Mouse (Mus musculus) left cerebral cortex, postnatal 10 days (tissue): ENCODE results near the gene Lrrn4cl. TPM values are rescaled to one million over a fixed set of nuclear protein-coding genes. Genes with fewer than 3 reads are reported as not detected.
A peak's percentile ranks its signal among the peaks of the same experiment; 100 is the strongest.
"Not testable (repeated sequence)": the region's sequence is repeated elsewhere in the genome, so short reads cannot be mapped to it uniquely, and the experiment has no call there.

Experiments used
- DNase-seq, 2 experiments: peaks; one replicate each; pipeline ENCODE4 v3.0.0; 2021 to 2022; ENCODE audit warnings: low spot score in 2 of 2, mixed read lengths in 1 of 2; ENCODE audit errors: extremely low spot score in 1 of 2
- intact Hi-C: fragments of 180-260 bp; cut with DNase I; formaldehyde crosslinking; loops from one replicate; pipeline ENCODE4 v1.15.1; 2025
- total RNA-seq, 2 experiments: library from RNA; stranded (reverse); gene quantifications; 2 replicates each; pipeline ENCODE4 v1.2.3; 2021

The Lrrn4cl gene
- total RNA-seq, 2 experiments from 2014 or later: 0.43 to 1.0 TPM

GRCm38 (mm10) chr19:8870838-8871237, 20.3 kb downstream of the Lrrn4cl start:
- intact Hi-C loops: no loop called here

DNA sequence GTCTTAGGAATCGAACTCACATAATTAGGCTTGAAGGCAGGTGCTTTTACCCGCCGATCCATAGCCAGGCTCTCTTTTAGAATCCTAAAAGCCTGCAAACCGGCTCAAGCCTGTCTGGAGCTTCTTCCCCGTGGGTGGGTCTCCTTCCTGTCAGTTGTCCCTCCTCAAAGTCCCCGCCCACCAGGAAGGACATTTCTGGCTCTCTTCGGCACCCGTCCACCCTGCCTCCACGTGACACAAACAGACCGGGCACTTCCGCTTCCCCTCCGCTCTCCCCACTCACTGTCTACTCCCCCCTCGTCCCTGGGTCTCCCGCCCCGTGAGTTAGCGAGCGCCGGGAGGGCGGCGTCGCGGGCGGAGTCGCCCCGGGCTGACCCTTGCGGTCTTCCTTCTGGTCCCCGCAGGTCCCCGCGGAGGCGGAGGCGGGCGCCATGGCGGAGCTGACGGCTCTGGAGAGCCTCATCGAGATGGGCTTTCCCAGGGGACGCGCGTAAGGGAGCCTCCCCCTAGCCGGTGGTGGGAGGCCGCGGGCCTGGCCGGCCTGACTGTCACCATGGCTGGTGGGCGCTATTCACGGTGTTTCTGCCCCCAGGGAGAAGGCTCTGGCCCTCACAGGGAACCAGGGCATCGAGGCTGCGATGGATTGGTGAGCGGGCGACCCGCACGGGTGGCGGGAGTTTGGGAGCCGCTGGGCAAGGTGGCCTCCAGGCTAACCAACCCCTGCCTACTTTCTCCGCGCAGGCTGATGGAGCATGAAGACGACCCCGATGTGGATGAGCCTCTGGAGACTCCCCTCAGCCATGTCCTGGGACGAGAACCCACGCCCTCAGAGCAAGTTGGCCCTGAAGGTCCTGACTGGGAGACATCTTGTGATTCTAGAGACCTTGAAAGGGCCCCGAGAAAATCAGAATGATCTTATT, 21.0 kb downstream of the Lrrn4cl start, which contains the start of gene Ubxn1:
TSS of gene Ubxn1 (plus strand) at position 230 of the 920 bp plus-strand sequence.
- intact Hi-C loops: no loop called here
- DNase-seq: peak; percentile 96 to 98

More at GRCm38 (mm10) chr19:8870838-8871237, 20.3 kb downstream of the Lrrn4cl start:
- DNase-seq: no peak

DNA sequence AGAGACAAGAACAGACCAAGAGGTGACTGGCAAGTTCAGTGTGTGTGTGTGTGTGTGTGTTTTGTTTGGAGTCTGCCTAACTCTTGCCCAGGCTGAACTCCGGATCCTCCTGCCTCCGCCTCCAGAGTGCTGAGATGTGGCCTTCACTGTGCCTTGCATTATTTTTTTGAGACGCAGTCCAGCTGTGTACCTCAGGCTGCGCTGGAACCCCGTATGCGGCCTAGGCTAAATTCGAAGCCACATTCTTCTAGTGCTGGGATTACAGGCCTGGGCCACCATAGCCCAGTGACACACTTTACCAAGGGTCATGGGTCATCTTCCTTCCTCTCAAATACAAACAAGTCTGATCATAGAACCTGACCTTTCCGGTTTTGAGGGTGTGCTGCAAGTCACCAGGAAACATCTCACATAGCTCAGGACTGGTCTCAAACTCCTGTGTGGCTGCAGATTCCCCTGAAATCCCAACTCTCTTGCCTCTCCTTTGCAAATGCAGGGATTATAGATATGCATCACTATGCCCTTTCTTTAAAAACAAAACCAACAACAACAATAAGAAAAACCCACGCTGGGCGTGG, 21.8 kb downstream of the Lrrn4cl start:
- intact Hi-C loops: no loop called here
- no peak for DNase-seq

DNA sequence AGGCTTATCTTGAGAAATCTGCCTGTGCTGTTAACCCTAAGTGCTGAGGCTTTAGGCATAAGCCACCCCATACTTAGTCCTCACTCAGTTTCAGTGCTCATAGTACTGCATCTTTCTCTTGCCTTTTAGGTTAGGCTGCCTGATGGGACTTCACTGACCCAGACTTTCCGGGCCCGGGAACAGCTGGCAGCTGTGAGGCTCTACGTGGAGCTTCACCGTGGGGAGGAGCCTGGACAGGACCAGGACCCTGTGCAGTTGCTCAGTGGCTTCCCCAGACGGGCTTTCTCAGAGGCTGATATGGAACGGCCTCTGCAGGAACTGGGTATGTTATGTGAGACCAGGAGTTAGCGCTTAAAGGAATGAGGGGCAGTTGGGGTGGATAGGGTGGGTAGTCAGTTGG, 24.5 kb downstream of the Lrrn4cl start:
- DNase-seq: no peak
- intact Hi-C loops: no loop called here

DNA sequence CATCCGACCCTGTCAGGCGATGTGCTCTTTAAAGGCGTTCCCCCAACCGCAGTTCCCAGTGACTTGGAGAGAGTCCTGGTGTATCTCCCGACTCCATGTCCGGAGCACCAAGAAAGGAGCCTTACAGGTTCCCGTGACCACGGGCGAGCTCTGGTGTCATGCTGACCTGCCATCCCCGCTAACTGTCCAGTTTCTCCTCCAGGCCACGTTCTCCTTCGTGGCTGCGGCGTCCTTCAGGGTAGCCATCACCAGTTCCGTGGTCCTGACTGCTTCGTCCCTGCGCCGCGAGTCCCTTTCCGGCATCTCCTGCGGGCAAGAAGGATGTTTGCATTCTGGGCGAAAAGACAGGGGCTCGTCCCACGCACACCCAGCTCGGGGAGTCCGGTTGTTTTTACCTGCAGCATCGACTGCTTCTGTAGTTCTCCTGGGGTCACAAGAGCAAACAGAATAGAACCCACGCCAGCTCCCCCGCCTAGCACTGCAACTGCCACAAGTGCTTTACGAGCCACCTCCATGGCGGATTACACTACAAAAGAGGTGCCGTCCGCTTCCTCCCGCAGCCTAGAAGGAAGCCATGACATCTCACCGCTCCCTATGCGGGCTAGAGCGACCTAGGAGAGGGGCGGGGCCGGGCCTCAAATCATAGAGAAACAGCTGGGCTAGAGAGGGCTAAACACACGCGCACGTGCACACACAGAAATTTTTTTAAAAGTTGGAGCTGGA, 29.9 kb downstream of the Lrrn4cl start, which contains the start of gene Uqcc3:
TSS of gene Uqcc3 (minus strand) at position 613 of the 723 bp plus-strand sequence.
- peak; percentile 89 to 93 for DNase-seq
- intact Hi-C loops: no loop called here

- DNase-seq: no peak
- intact Hi-C loops: no loop called here
These were observed 30.4 kb downstream of the Lrrn4cl start for GRCm38 (mm10) chr19:8881034-8881392.

GRCm38 (mm10) chr19:8883616-8884015, 33.0 kb downstream of the Lrrn4cl start, which contains the start of the genes Lbhd1 and Gm49403:
Lbhd1 (plus strand) TSS chr19:8883732.
Gm49403 (plus strand) TSS chr19:8883930.
- DNase-seq: no peak
- intact Hi-C loops: no loop called here

- intact Hi-C loops: no loop called here
- no peak for DNase-seq
These were observed 36.5 kb downstream of the Lrrn4cl start for GRCm38 (mm10) chr19:8886916-8887584.

GRCm38 (mm10) chr19:8887585-8888463, 37.3 kb downstream of the Lrrn4cl start:
- no peak for DNase-seq
- intact Hi-C loops: no loop called here

GRCm38 (mm10) chr19:8888511-8889385, 38.2 kb downstream of the Lrrn4cl start, which contains the start of the genes 1810009A15Rik and Gm49416:
1810009A15Rik (plus strand) TSS chr19:8888853.
Gm49416 (plus strand) TSS chr19:8888926.
- DNase-seq: peak; percentile 94 to 97
- intact Hi-C loops: no loop called here

DNA sequence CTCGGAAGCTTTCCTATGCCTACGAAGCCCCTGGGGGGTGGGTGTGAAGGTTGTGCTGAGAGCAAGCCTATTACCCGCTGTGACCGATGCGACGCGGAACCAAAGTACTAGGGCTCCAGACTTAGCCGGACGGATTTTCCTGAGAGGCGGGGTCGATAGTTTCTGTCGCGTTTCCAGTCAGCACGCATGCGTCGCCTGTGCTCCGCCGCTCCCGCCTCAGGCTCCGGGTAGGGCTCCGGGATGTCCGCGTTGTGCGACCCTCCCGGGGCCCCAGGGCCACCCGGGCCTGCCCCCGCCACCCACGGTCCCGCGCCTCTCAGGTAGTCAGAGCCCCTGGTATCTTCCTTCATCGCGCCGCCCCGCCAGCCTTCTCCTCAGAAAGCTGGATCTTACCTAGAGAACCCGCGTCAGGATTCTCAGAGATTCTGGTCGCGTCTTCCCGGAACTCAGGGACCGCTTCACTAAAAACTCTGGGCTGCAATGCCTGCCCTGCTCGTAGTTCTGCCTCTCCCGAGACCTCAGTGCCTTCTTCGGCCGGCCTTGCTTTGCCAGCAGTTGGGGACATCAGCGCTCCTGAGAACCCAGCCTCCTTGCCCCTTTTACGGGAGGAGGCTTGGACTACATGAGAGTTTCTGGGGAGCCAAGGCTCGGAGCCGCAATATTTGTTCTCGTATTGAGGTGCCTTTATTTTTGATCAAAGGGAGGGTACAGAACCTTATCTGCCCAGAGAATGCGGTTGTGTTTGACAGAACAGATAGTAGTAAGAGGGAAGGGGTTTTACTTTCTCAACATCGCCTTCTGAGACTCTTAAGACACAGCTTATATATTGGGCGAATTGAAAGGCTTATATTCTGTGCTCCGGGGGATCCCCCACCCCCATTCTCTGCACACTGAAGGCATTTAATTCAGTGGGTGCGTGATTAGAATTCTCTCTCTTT, 42.5 kb downstream of the Lrrn4cl start, which contains the start of gene Ints5:
TSS of gene Ints5 (plus strand) at position 177 of the 938 bp plus-strand sequence.
- intact Hi-C loops: no loop called here

GRCm38 (mm10) chr19:8895397-8895960, 44.9 kb downstream of the Lrrn4cl start:
- intact Hi-C loops: loop anchor here (5.0 kb wide), 1 partner anchor 53 kb away; no protein-coding TSS in a partner anchor

More for the DNA sequence above, 42.5 kb downstream of the Lrrn4cl start, which contains the start of gene Ints5:
- DNase-seq: peak; percentile 82 to 90

DNA sequence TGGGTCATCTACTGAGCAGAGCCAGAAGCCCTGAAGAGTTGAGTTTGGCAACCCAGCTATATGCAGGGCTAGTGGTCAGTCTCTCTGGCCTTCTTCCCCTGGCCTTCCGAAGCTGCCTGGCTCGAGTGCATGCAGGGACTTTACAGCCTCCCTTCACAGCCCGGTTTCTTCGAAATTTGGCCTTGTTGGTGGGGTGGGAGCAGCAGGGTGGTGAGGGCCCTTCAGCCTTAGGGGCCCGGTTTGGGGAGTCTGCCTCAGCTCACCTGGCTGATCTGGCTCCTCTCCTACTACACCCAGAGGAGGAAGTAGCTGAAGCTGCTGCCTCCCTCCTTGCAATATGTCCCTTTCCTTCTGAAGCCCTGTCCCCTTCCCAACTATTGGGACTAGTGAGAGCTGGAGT, 45.7 kb downstream of the Lrrn4cl start:
- intact Hi-C loops: loop anchor here (5.0 kb wide), 1 partner anchor 54 kb away; no protein-coding TSS in a partner anchor
- DNase-seq: not testable (repeated sequence)

More at GRCm38 (mm10) chr19:8895397-8895960, 44.9 kb downstream of the Lrrn4cl start:
- DNase-seq: peak in 1 of 2 experiments; percentile 41

DNA sequence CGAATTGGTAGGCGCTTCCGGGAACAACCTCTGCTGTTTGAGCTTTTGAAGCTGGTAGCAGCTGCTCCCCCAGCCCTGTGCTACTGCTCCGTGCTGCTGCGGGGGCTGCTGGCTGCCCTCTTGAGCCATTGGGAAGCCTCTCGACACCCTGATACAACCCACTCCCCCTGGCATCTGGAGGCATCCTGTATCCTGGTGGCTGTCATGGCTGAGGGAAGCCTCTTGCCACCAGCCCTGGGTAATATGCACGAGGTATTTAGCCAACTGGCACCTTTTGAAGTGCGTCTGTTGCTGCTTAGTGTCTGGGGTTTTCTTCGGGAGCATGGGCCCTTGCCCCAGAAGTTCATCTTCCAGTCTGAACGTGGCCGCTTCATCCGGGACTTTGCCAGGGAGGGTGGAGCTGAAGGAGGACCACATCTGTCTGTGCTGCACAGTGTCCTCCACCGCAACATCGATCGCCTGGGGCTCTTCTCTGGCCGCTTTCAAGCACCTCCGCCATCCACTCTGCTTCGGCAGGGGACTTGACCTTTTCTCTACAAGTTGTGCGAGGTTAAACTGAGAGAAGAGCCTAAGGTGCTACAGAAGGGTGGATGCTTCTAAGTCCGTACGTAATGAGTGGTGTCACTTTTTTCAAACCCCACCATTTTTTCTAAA, 46.8 kb downstream of the Lrrn4cl start:
- DNase-seq: peak in 1 of 2 experiments; percentile 74
- intact Hi-C loops: loop anchor here (5.0 kb wide), 1 partner anchor 55 kb away; no protein-coding TSS in a partner anchor
